Mouse (Mus musculus) myocyte (in vitro differentiated cells): ENCODE measurements around the gene Abhd11. TPM values are rescaled to one million over a fixed set of nuclear protein-coding genes. Genes with fewer than 3 reads are reported as not detected.

Experiments
- H3K27me3 ChIP-seq: one replicate; pipeline ENCODE4 v1.6.1; 2011; ENCODE audit not compliant: control insufficient read depth, insufficient read depth, insufficient read length
- H3K36me3 ChIP-seq: one replicate; pipeline ENCODE4 v1.6.1; 2011; ENCODE audit not compliant: control insufficient read depth, insufficient read depth
- H3K4me2 ChIP-seq: one replicate; pipeline ENCODE4 v1.6.1; 2011; ENCODE audit warnings: low read depth, control low read depth
- H3K4me3 ChIP-seq: one replicate; pipeline ENCODE4 v1.5.1; 2011; ENCODE audit warnings: mild to moderate bottlenecking, control low read depth, moderate library complexity
- H3K79me2 ChIP-seq: one replicate; pipeline ENCODE4 v1.6.1; 2011; ENCODE audit not compliant: control insufficient read depth, insufficient read depth
- H3ac ChIP-seq: one replicate; pipeline ENCODE4 v1.6.1; 2011; ENCODE audit not compliant: control insufficient read depth, insufficient read length
- CEBPB ChIP-seq: IDR thresholded peaks from 2 replicates; pipeline ENCODE4 v1.6.1; 2011; ENCODE audit warnings: mild to moderate bottlenecking, moderate library complexity; ENCODE audit not compliant: poor library complexity, insufficient read depth, severe bottlenecking
- E2F4 ChIP-seq: IDR thresholded peaks from one replicate; pipeline ENCODE4 v1.6.1; 2011; ENCODE audit warnings: mild to moderate bottlenecking, control low read depth, moderate library complexity; ENCODE audit not compliant: insufficient read depth
- MAX ChIP-seq: IDR thresholded peaks from one replicate; pipeline ENCODE4 v1.6.1; 2011; ENCODE audit warnings: low read depth, mild to moderate bottlenecking, control low read depth
- MYOD1 ChIP-seq, 3 experiments: IDR thresholded peaks; one replicate each; pipeline ENCODE4 v1.6.1; 2011; ENCODE audit warnings: control low read depth in 2 of 3, low read depth in 2 of 3, mild to moderate bottlenecking in 2 of 3, moderate library complexity in 1 of 3; ENCODE audit not compliant: insufficient read length in 2 of 3, control insufficient read depth in 1 of 3
- MYOG ChIP-seq, 3 experiments: IDR thresholded peaks; one replicate each; pipeline ENCODE4 v1.6.1; 2011; ENCODE audit warnings: control low read depth in 2 of 3, low read depth in 2 of 3, mild to moderate bottlenecking in 2 of 3; ENCODE audit not compliant: insufficient read length in 2 of 3, control insufficient read depth in 1 of 3, insufficient read depth in 1 of 3
- POLR2A ChIP-seq: IDR thresholded peaks from one replicate; pipeline ENCODE4 v1.6.1; 2011; ENCODE audit warnings: low read depth, mild to moderate bottlenecking, control low read depth, moderate library complexity; ENCODE audit not compliant: insufficient read length
- POLR2AphosphoS2 ChIP-seq: IDR thresholded peaks from one replicate; pipeline ENCODE4 v1.6.1; 2011; ENCODE audit warnings: low read depth, control low read depth; ENCODE audit not compliant: insufficient read length
- REST ChIP-seq: IDR thresholded peaks from one replicate; pipeline ENCODE4 v1.6.1; 2011; ENCODE audit warnings: mild to moderate bottlenecking, control low read depth, moderate library complexity; ENCODE audit not compliant: insufficient read depth, insufficient read length
- SRF ChIP-seq: IDR thresholded peaks from one replicate; pipeline ENCODE4 v1.6.1; 2011; ENCODE audit warnings: low read depth; ENCODE audit not compliant: control insufficient read depth, insufficient read length
- TCF12 ChIP-seq: IDR thresholded peaks from one replicate; pipeline ENCODE4 v1.6.1; 2011; ENCODE audit warnings: mild to moderate bottlenecking, control low read depth; ENCODE audit not compliant: poor library complexity, insufficient read depth, severe bottlenecking
- TCF3 ChIP-seq: IDR thresholded peaks from one replicate; pipeline ENCODE4 v1.6.1; 2011; ENCODE audit warnings: low read depth, control low read depth; ENCODE audit not compliant: insufficient read length
- USF1 ChIP-seq: IDR thresholded peaks from one replicate; pipeline ENCODE4 v1.6.1; 2011; ENCODE audit warnings: low read depth, mild to moderate bottlenecking, control low read depth, moderate library complexity
- polyA plus RNA-seq: library from polyadenylated mRNA; unstranded; fragments of >200 nt; fragmentation: generic; extraction: Trizol; gene quantifications from one replicate; pipeline ENCODE4 v1.2.1, GENCODE M21; 2012; ENCODE audit warnings: missing spikeins

Abhd11 gene
- polyA plus RNA-seq, 1 experiment: 33.0 TPM

DNA sequence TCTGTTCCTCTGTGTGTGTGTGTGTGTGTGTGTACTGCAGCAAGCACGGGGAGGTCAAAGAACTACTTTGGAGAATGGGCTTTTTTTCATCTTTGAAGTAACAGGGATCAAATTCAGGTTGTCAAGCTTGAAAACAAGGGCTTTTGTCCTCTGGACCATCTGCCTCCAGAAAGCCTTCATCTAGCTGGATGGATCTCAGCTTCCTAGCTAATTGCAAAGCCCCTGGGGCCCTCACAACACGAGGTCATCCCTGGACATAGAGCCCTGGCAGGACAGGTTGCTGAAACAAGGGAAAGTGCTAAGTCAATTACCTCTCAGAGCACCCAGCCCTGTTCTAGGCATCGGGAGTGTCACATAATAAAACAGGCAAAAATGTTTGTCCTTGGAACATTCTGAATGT is 25.2 kb upstream of the Abhd11 start:
- H3K4me3 ChIP-seq: no peak overlapping the region
- H3K4me2 ChIP-seq: no peak overlapping the region
- H3ac ChIP-seq: no peak overlapping the region
- no peak for TF ChIP-seq POLR2AphosphoS2
- no peak for TF ChIP-seq TCF3
- no peak for TF ChIP-seq CEBPB
- no peak for TF ChIP-seq POLR2A
- TF ChIP-seq SRF: no peak
- TF ChIP-seq E2F4: no peak
- TF ChIP-seq REST: no peak
- no peak for TF ChIP-seq TCF12
- no peak for TF ChIP-seq MYOG (IDR thresholded peaks at IDR 0.05; ENCODE audit: control insufficient read depth in 1 of 3, insufficient read depth in 1 of 3, insufficient read length in 2 of 3, low read depth in 2 of 3)
- no peak for TF ChIP-seq MYOD1 (IDR thresholded peaks at IDR 0.05; ENCODE audit: control insufficient read depth in 1 of 3, insufficient read length in 2 of 3, low read depth in 2 of 3)
- TF ChIP-seq MAX: no peak
- no peak for TF ChIP-seq USF1
- H3K36me3 ChIP-seq: no peaks in the 10 kb centered on the region
- H3K79me2 ChIP-seq: no peaks in the 10 kb centered on the region
- H3K27me3 ChIP-seq: peaks cover 37% of the 10 kb centered on the region

DNA sequence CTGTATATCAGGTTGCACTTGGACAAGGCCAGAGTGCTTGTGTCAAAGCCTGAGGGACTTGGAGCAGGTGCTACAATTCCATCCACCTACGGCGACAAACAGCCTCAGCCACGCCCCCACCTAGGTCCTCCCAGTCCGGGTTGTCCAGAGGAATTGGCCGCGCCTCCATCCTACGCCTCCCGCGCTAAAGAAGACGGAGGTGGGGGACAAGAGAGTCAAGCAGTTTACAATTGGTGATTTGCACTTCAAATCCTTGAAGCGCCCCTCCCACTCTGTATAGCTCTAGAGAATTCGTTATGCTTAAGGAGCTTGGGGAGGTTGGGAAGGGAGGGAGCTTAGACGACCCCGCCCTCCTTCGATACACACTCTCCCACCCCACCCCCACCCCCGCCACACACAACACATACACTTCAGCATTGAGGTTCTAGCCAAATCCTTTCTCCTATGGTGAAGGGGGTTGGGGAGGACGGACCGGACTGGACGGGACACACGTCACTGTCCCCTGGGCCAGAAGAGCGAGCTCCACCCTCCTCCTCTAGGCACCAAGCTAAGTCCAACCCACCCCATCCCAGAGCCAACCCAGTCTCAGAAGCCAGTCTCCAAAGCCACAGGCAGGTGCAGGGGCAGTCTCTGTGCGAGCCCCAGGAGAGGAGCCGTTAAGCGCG is 23.2 kb upstream of the Abhd11 start, which contains the start of gene Cldn3:
TSS of gene Cldn3 (plus strand) at position 582 of the 665 bp plus-strand sequence.
- H3K79me2 ChIP-seq: no peaks in the 10 kb centered on the region
- peaks cover 37% of the 10 kb centered on the region for H3K27me3 ChIP-seq
- no peaks in the 10 kb centered on the region for H3K36me3 ChIP-seq
- H3ac ChIP-seq: peak within 1 kb of the TSS; percentile 50
- no peak within 1 kb of the TSS for H3K4me3 ChIP-seq
- H3K4me2 ChIP-seq: no peak within 1 kb of the TSS
- TF ChIP-seq TCF3: no peak
- TF ChIP-seq MAX: no peak

DNA sequence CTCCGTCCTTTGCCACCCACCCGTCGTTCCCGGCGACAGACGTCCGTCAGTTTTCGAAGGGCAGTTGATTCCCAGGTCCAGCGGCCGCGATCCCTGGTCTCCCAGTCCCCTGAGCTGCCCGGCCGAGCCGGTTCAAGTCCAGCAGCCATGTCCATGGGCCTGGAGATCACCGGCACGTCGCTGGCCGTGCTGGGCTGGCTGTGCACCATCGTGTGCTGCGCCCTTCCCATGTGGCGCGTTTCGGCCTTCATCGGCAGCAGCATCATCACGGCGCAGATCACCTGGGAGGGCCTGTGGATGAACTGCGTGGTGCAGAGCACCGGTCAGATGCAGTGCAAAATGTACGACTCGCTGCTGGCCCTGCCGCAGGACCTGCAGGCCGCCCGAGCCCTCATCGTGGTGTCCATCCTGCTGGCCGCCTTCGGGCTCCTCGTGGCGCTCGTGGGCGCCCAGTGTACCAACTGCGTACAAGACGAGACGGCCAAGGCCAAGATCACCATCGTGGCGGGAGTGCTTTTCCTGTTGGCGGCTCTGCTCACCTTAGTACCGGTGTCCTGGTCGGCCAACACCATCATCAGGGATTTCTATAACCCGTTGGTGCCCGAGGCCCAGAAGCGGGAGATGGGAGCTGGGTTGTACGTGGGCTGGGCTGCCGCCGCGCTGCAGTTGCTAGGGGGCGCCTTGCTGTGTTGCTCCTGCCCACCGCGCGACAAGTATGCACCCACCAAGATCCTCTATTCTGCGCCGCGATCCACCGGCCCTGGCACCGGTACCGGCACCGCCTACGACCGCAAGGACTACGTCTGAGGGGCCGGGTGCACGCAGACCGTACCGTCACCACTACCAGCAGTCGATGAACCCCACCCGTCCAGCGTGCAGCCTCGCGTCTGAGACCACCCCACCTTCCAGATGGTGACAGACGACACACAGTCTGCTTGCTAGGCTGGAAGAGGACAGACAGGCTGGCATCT is 22.4 kb upstream of the Abhd11 start:
- Histone ChIP-seq H3K4me2 (no peak overlapping the region), H3K36me3 (no peaks in the 10 kb centered on the region), H3K79me2 (no peaks in the 10 kb centered on the region), H3K27me3 (peaks cover 37% of the 10 kb centered on the region), H3K4me3 (no peak overlapping the region), H3ac (peak overlapping the region; percentile 50)
- TF ChIP-seq CEBPB: no peak
- TF ChIP-seq POLR2A: no peak
- TF ChIP-seq SRF: no peak
- no peak for TF ChIP-seq MYOG (IDR thresholded peaks at IDR 0.05; ENCODE audit: control insufficient read depth in 1 of 3, insufficient read depth in 1 of 3, insufficient read length in 2 of 3, low read depth in 2 of 3)
- TF ChIP-seq TCF3: no peak
- TF ChIP-seq REST: no peak
- TF ChIP-seq USF1: no peak

- H3ac ChIP-seq: no peak overlapping the region
- H3K27me3 ChIP-seq: peaks cover 37% of the 10 kb centered on the region
- H3K36me3 ChIP-seq: no peaks in the 10 kb centered on the region
- H3K4me2 ChIP-seq: no peak overlapping the region
- H3K4me3 ChIP-seq: no peak overlapping the region
- TF ChIP-seq TCF12: no peak
- TF ChIP-seq E2F4: no peak
- TF ChIP-seq POLR2AphosphoS2: no peak
- no peak for TF ChIP-seq POLR2A
- TF ChIP-seq MYOG (IDR thresholded peaks at IDR 0.05; ENCODE audit: control insufficient read depth in 1 of 3, insufficient read depth in 1 of 3, insufficient read length in 2 of 3, low read depth in 2 of 3): no peak
- no peak for TF ChIP-seq MYOD1 (IDR thresholded peaks at IDR 0.05; ENCODE audit: control insufficient read depth in 1 of 3, insufficient read length in 2 of 3, low read depth in 2 of 3)
- TF ChIP-seq REST: no peak
- TF ChIP-seq USF1: no peak
- H3K79me2 ChIP-seq: no peaks in the 10 kb centered on the region
Observed at GRCm38 (mm10) chr5:134989166-134989565, 19.8 kb upstream of the Abhd11 start.

DNA sequence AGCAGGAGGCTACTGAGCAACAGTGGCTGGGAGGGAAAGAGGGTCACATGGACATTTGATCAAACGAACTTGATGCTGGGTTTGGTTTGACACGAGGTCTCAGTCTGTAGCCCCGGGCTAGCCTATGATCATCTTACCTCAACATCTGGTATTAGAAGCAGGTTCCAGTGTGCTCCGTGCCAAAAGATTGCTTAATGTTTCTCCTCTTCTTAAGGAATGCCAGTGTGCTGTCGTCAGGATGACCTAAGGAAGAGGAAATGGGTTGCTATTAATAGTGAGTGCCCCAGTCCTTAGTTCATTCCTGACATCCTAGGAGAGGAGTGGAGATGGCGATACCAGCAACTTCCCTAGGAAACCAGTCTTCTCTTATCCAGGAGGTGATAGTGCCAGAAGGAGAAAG is 19.2 kb upstream of the Abhd11 start:
- Histone ChIP-seq H3ac (no peak overlapping the region), H3K4me3 (no peak overlapping the region), H3K27me3 (peaks cover 33% of the 10 kb centered on the region), H3K4me2 (no peak overlapping the region), H3K79me2 (no peaks in the 10 kb centered on the region), H3K36me3 (no peaks in the 10 kb centered on the region)
- no peak for TF ChIP-seq REST
- peak; percentile 57; the same call in 1 of the 2 replicates for TF ChIP-seq CEBPB
